Mouse (Mus musculus): ENCODE results near the gene Carhsp1. TPM values are rescaled to one million over a fixed set of nuclear protein-coding genes. Genes with fewer than 3 reads are reported as not detected.

The Carhsp1 gene
- polyA plus RNA-seq, 1 experiment from 2014 or later: 132 TPM

- H3K4me1 ChIP-seq (replicated peaks): peaks cover 21% of the 10 kb centered on the region
- H3K9ac ChIP-seq (replicated peaks): no peak overlapping the region
- H3K36me3 ChIP-seq: no peaks in the 10 kb centered on the region
- ATAC-seq (ENCODE audit: insufficient number of reproducible peaks, insufficient read depth, low FRiP score, low TSS enrichment, low read depth): no peak
- no peak overlapping the region for H3K27ac ChIP-seq
- H3K9me3 ChIP-seq: no peaks in the 10 kb centered on the region
- H3K4me3 ChIP-seq (replicated peaks): no peak overlapping the region
- WGBS: 3% methylated on average over 8 of the region's 8 CpGs
- peaks cover 7% of the 10 kb centered on the region for H3K27me3 ChIP-seq
- no peak overlapping the region for H3K4me2 ChIP-seq
Observed at GRCm38 (mm10) chr16:8674165-8674564, 2.2 kb upstream of the Carhsp1 start.

GRCm38 (mm10) chr16:8673343-8673742, 1.4 kb upstream of the Carhsp1 start:
- no peak overlapping the region for H3K4me2 ChIP-seq
- H3K4me1 ChIP-seq (replicated peaks): peaks cover 30% of the 10 kb centered on the region
- peaks cover 7% of the 10 kb centered on the region for H3K27me3 ChIP-seq
- ATAC-seq (ENCODE audit: insufficient number of reproducible peaks, insufficient read depth, low FRiP score, low TSS enrichment, low read depth): no peak
- no peak overlapping the region for H3K4me3 ChIP-seq (replicated peaks)
- H3K27ac ChIP-seq: no peak overlapping the region
- H3K9ac ChIP-seq (replicated peaks): no peak overlapping the region
- 68% methylated on average over 6 of the region's 6 CpGs for WGBS
- no peaks in the 10 kb centered on the region for H3K9me3 ChIP-seq
- H3K36me3 ChIP-seq: 0 out of 2 replicates have a peak, but pooled peaks cover 4% of the 10 kb centered on the region

- Histone ChIP-seq H3K4me1 (replicated peaks) (peaks cover 35% of the 10 kb centered on the region), H3K9ac (replicated peaks) (no peak overlapping the region), H3K27ac (no peak overlapping the region), H3K4me2 (peak overlapping the region; percentile 61; the same call in 1 of the 2 replicates), H3K36me3 (0 out of 2 replicates have a peak, but pooled peaks cover 4% of the 10 kb centered on the region), H3K4me3 (replicated peaks) (no peak overlapping the region), H3K9me3 (no peaks in the 10 kb centered on the region), H3K27me3 (peaks cover 7% of the 10 kb centered on the region)
- no peak for ATAC-seq (ENCODE audit: insufficient number of reproducible peaks, insufficient read depth, low FRiP score, low TSS enrichment, low read depth)
Observed at GRCm38 (mm10) chr16:8672811-8673210, 856 bp upstream of the Carhsp1 start.

GRCm38 (mm10) chr16:8672350-8672687, 364 bp upstream of the Carhsp1 start:
- Histone ChIP-seq H3K9ac (replicated peaks) (peak overlapping the region; percentile 71), H3K4me2 (peak overlapping the region; percentile 61), H3K9me3 (no peaks in the 10 kb centered on the region), H3K27me3 (peaks cover 7% of the 10 kb centered on the region), H3K4me3 (replicated peaks) (peak overlapping the region; percentile 65), H3K4me1 (replicated peaks) (peaks cover 37% of the 10 kb centered on the region), H3K36me3 (0 out of 2 replicates have a peak, but pooled peaks cover 4% of the 10 kb centered on the region), H3K27ac (no peak overlapping the region)
- ATAC-seq (ENCODE audit: insufficient number of reproducible peaks, insufficient read depth, low FRiP score, low TSS enrichment, low read depth): no peak
- WGBS: under 1% methylated on average over 18 of the region's 18 CpGs

- Histone ChIP-seq H3K9ac (replicated peaks) (peak overlapping the region; percentile 71), H3K4me3 (replicated peaks) (peak overlapping the region; percentile 65), H3K27ac (peak overlapping the region; percentile 91), H3K9me3 (no peaks in the 10 kb centered on the region), H3K4me1 (replicated peaks) (peaks cover 46% of the 10 kb centered on the region), H3K27me3 (peaks cover 7% of the 10 kb centered on the region), H3K36me3 (peaks cover 14% of the 10 kb centered on the region; the same call in 1 of the 2 replicates), H3K4me2 (peak overlapping the region; percentile 61)
- ATAC-seq (ENCODE audit: insufficient number of reproducible peaks, insufficient read depth, low FRiP score, low TSS enrichment, low read depth): peak; percentile 4; the same call in 1 of the 2 replicates
- 7% methylated on average over 15 of the region's 15 CpGs for WGBS
Observed at GRCm38 (mm10) chr16:8670041-8671035, 1.6 kb downstream of the Carhsp1 start.

GRCm38 (mm10) chr16:8669432-8669831, 2.5 kb downstream of the Carhsp1 start:
- peaks cover 14% of the 10 kb centered on the region; the same call in 1 of the 2 replicates for H3K36me3 ChIP-seq
- H3K4me3 ChIP-seq (replicated peaks): peak overlapping the region; percentile 65
- H3K27me3 ChIP-seq: peaks cover 7% of the 10 kb centered on the region
- H3K9me3 ChIP-seq: no peaks in the 10 kb centered on the region
- ATAC-seq (ENCODE audit: insufficient number of reproducible peaks, insufficient read depth, low FRiP score, low TSS enrichment, low read depth): no peak
- peaks cover 46% of the 10 kb centered on the region for H3K4me1 ChIP-seq (replicated peaks)
- 66% methylated on average over 5 of the region's 5 CpGs for WGBS
- H3K4me2 ChIP-seq: peak overlapping the region; percentile 61
- 0 out of 2 replicates have a peak overlapping the region, but pooled peaks have one; percentile 91 for H3K27ac ChIP-seq
- H3K9ac ChIP-seq (replicated peaks): peak overlapping the region; percentile 71

GRCm38 (mm10) chr16:8668386-8668785, 3.6 kb downstream of the Carhsp1 start:
- 83% methylated on average over 2 of the region's 2 CpGs for whole genome bisulfite sequencing
- Histone ChIP-seq H3K4me3 (replicated peaks) (no peak overlapping the region), H3K27me3 (peaks cover 7% of the 10 kb centered on the region), H3K4me2 (no peak overlapping the region), H3K36me3 (peaks cover 24% of the 10 kb centered on the region; the same call in 1 of the 2 replicates), H3K9me3 (no peaks in the 10 kb centered on the region), H3K4me1 (replicated peaks) (peaks cover 46% of the 10 kb centered on the region), H3K9ac (replicated peaks) (no peak overlapping the region), H3K27ac (no peak overlapping the region)
- ATAC-seq (ENCODE audit: insufficient number of reproducible peaks, insufficient read depth, low FRiP score, low TSS enrichment, low read depth): no peak

GRCm38 (mm10) chr16:8667814-8668213, 4.1 kb downstream of the Carhsp1 start:
- peaks cover 46% of the 10 kb centered on the region for H3K4me1 ChIP-seq (replicated peaks)

GRCm38 (mm10) chr16:8667261-8667660, 4.7 kb downstream of the Carhsp1 start:
- Histone ChIP-seq H3K27ac (no peak overlapping the region), H3K27me3 (no peaks in the 10 kb centered on the region), H3K9me3 (no peaks in the 10 kb centered on the region), H3K4me2 (no peak overlapping the region), H3K36me3 (peaks cover 35% of the 10 kb centered on the region), H3K4me1 (replicated peaks) (peaks cover 46% of the 10 kb centered on the region), H3K4me3 (replicated peaks) (no peak overlapping the region), H3K9ac (replicated peaks) (no peak overlapping the region)
- no peak for ATAC-seq (ENCODE audit: insufficient number of reproducible peaks, insufficient read depth, low FRiP score, low TSS enrichment, low read depth)
- WGBS: 82% methylated on average over 7 of the region's 7 CpGs

More at GRCm38 (mm10) chr16:8667814-8668213, 4.1 kb downstream of the Carhsp1 start:
- no peaks in the 10 kb centered on the region for H3K9me3 ChIP-seq
- 77% methylated on average over 4 of the region's 4 CpGs for WGBS
- no peak overlapping the region for H3K4me2 ChIP-seq
- 0 out of 2 replicates have a peak, but pooled peaks cover 2% of the 10 kb centered on the region for H3K27me3 ChIP-seq
- H3K36me3 ChIP-seq: peaks cover 30% of the 10 kb centered on the region
- no peak overlapping the region for H3K27ac ChIP-seq
- H3K4me3 ChIP-seq (replicated peaks): no peak overlapping the region
- 0 out of 2 replicates have a peak overlapping the region, but pooled peaks have one; percentile 9 for H3K9ac ChIP-seq (replicated peaks)
- no peak for ATAC-seq (ENCODE audit: insufficient number of reproducible peaks, insufficient read depth, low FRiP score, low TSS enrichment, low read depth)

- no peaks in the 10 kb centered on the region for H3K27me3 ChIP-seq
- H3K4me2 ChIP-seq: no peak overlapping the region
- no peak for ATAC-seq (ENCODE audit: insufficient number of reproducible peaks, insufficient read depth, low FRiP score, low TSS enrichment, low read depth)
- no peaks in the 10 kb centered on the region for H3K9me3 ChIP-seq
- H3K36me3 ChIP-seq: peaks cover 43% of the 10 kb centered on the region
- H3K9ac ChIP-seq (replicated peaks): no peak overlapping the region
- WGBS: 57% methylated on average over 2 of the region's 2 CpGs
- peaks cover 46% of the 10 kb centered on the region for H3K4me1 ChIP-seq (replicated peaks)
- no peak overlapping the region for H3K27ac ChIP-seq
- H3K4me3 ChIP-seq (replicated peaks): no peak overlapping the region
Observed at GRCm38 (mm10) chr16:8666452-8666851, 5.5 kb downstream of the Carhsp1 start.

GRCm38 (mm10) chr16:8665367-8665766, 6.6 kb downstream of the Carhsp1 start:
- H3K27ac ChIP-seq: no peak overlapping the region
- ATAC-seq (ENCODE audit: insufficient number of reproducible peaks, insufficient read depth, low FRiP score, low TSS enrichment, low read depth): no peak
- peaks cover 37% of the 10 kb centered on the region for H3K4me1 ChIP-seq (replicated peaks)
- no peaks in the 10 kb centered on the region for H3K9me3 ChIP-seq
- H3K9ac ChIP-seq (replicated peaks): no peak overlapping the region
- no peak overlapping the region for H3K4me3 ChIP-seq (replicated peaks)
- peaks cover 51% of the 10 kb centered on the region for H3K36me3 ChIP-seq
- H3K27me3 ChIP-seq: no peaks in the 10 kb centered on the region
- 88% methylated on average over 5 of the region's 5 CpGs for WGBS
- H3K4me2 ChIP-seq: no peak overlapping the region

All from limb, embryonic 12.5 days (tissue).